Mouse (Mus musculus): ENCODE results near the gene Ankrd44. TPM values are rescaled to one million over a fixed set of nuclear protein-coding genes. Genes with fewer than 3 reads are reported as not detected.

Gene Ankrd44
- polyA plus RNA-seq, 1 experiment, result 18.6 TPM

DNA sequence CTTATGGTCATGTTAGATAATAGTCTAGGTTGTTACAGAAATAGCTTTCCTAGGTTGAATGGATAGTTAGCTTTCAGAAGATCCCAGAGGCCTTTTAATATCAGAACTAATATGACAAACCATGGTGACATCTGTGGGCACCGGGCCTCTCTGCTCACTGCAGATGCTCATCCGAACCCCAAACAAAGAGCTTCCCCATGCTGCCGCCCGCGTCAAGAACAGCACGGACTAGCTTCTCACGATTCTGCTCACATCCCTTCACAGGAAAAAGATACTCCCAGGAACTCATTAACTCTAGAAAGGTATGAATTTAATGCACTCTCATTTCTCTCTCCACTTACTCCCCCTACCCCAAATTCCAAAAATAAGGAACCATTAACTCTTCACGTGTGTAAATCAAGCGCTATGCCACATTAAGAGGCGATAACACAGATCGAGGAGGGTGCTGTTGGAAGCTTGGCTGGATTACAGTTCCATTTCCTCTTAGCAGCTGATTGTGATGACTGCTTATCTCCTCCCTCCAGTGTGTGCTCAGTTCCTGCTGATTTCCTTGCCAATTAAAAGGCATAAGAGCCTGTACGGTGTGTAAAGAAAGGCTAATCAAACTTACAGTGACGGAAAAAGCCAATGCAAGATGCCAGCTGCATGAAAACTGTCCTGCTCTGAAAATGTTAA, 235.8 kb downstream of the Ankrd44 start:
- no peaks in the 10 kb centered on the region; the same call in 1 of the 2 replicates for H3K4me1 ChIP-seq (ENCODE audit: control insufficient read depth, insufficient read depth, low read length)
- 28% methylated on average over 13 of the region's 13 CpGs for WGBS
- no peak overlapping the region for H3K27ac ChIP-seq (ENCODE audit: insufficient read depth, low read length)
- no peak for DNase-seq
- TF ChIP-seq CTCF (IDR thresholded peaks at IDR 0.05; ENCODE audit: borderline replicate concordance, insufficient read depth, low read depth, low read length), result no peak
- TF ChIP-seq POLR2A (IDR thresholded peaks at IDR 0.05; ENCODE audit: borderline replicate concordance, insufficient read depth, low read length), result no peak
- H3K27me3 ChIP-seq (ENCODE audit: control insufficient read depth, insufficient read depth, low read length), result no peaks in the 10 kb centered on the region
- peak overlapping the region; percentile 15 for H3K4me3 ChIP-seq (replicated peaks; ENCODE audit: insufficient read depth, low read depth, low read length)

DNA sequence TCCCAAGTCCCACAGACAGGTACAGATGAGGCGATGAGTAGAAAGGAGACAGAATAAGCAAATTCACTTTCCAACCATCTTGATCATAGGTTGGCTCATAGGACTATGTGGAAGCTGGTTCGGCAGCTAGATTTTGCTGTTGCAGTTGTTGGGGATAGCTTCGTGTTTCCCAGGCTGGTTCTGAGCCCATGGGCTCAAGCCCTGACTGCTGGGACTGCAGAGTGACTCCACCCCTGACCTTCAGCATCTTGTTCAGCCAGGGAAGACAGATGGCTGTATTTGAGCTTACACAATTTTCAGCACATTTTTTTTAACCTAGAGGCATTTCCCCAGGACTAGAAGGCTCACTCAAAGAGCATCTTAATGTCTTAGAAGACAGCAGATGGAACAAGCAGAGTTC, 237.7 kb downstream of the Ankrd44 start:
- TF ChIP-seq POLR2A (IDR thresholded peaks at IDR 0.05; ENCODE audit: borderline replicate concordance, insufficient read depth, low read length), result no peak
- TF ChIP-seq CTCF (IDR thresholded peaks at IDR 0.05; ENCODE audit: borderline replicate concordance, insufficient read depth, low read depth, low read length), result no peak
- H3K27ac ChIP-seq (ENCODE audit: insufficient read depth, low read length), result no peak overlapping the region
- H3K27me3 ChIP-seq (ENCODE audit: control insufficient read depth, insufficient read depth, low read length), result no peaks in the 10 kb centered on the region
- no peak overlapping the region for H3K4me3 ChIP-seq (replicated peaks; ENCODE audit: insufficient read depth, low read depth, low read length)
- H3K4me1 ChIP-seq (ENCODE audit: control insufficient read depth, insufficient read depth, low read length), result no peaks in the 10 kb centered on the region; the same call in 1 of the 2 replicates
- no peak for DNase-seq
- 70% methylated on average over 3 of the region's 3 CpGs for WGBS

DNA sequence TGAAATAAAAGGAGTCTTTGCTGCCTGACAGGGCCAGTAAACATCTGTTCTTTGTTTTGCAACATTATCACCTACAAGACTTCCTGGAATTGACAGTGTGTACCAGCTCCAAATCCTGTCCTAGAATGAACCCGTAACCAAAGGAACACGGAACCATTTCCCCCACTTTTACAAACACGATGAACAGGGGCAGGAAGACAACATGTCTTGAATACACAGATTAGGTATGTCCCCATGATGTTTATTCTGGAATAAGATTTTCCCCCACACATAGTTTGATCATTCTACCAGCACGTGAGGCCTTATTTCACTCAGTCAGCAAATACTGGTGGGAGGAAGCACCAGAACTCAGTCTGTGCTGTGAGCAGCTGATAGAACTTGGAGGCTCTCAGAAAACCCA, 241.9 kb downstream of the Ankrd44 start:
- H3K27ac ChIP-seq (ENCODE audit: insufficient read depth, low read length), result no peak overlapping the region
- WGBS, result 94% methylated on average over 4 of the region's 4 CpGs
- no peaks in the 10 kb centered on the region for H3K4me1 ChIP-seq (ENCODE audit: control insufficient read depth, insufficient read depth, low read length)
- H3K4me3 ChIP-seq (replicated peaks; ENCODE audit: insufficient read depth, low read depth, low read length), result no peak overlapping the region
- no peaks in the 10 kb centered on the region for H3K27me3 ChIP-seq (ENCODE audit: control insufficient read depth, insufficient read depth, low read length)
- no peak for TF ChIP-seq POLR2A (IDR thresholded peaks at IDR 0.05; ENCODE audit: borderline replicate concordance, insufficient read depth, low read length)
- no peak for TF ChIP-seq CTCF (IDR thresholded peaks at IDR 0.05; ENCODE audit: borderline replicate concordance, insufficient read depth, low read depth, low read length)
- DNase-seq, result no peak

DNA sequence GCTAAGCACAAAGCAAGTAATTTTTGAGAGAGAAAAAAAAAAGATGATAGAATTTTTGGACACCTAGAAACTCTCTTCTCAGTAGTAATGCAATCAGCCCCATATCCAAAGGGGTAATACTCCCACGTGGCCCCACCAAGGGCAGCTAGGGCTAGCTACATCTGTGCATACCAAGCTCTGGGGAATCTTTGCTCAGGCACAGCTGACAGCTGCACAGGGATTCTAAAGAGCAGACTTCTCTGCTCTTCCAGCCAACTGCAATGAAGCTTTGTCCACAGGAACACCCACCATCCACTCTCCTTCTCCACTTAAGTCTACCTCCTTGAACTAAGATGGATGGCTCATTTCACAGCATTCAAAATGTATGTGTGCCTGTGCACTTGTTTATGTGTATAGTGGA, 246.6 kb downstream of the Ankrd44 start:
- Histone ChIP-seq H3K4me3 (replicated peaks; ENCODE audit: insufficient read depth, low read depth, low read length) (no peak overlapping the region), H3K4me1 (ENCODE audit: control insufficient read depth, insufficient read depth, low read length) (no peaks in the 10 kb centered on the region), H3K27me3 (ENCODE audit: control insufficient read depth, insufficient read depth, low read length) (no peaks in the 10 kb centered on the region), H3K27ac (ENCODE audit: insufficient read depth, low read length) (no peak overlapping the region)
- no peak for TF ChIP-seq CTCF (IDR thresholded peaks at IDR 0.05; ENCODE audit: borderline replicate concordance, insufficient read depth, low read depth, low read length)
- no peak for TF ChIP-seq POLR2A (IDR thresholded peaks at IDR 0.05; ENCODE audit: borderline replicate concordance, insufficient read depth, low read length)
- WGBS, result 86% methylated on average over 1 of the region's 1 CpGs
- no peak for DNase-seq

DNA sequence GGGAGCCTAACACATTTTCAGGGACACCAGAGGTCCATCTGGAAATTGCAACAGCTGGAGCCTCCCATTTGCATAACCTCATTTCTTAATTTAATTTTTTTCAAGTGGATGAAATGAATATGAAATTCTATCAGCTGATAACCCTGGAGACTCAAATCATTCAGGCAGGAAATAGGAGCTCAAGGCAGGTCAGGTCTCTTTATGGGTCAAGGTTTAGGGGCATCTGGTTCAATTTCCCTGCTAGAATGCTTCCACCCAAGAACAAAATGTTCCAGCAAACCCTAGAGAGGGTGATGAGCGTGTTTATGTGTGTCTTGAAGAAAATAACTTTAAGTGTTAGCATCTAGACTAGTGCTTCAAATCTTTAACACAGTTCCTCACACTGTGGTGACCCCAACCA, 248.2 kb downstream of the Ankrd44 start:
- no peak overlapping the region for H3K4me3 ChIP-seq (replicated peaks; ENCODE audit: insufficient read depth, low read depth, low read length)

DNA sequence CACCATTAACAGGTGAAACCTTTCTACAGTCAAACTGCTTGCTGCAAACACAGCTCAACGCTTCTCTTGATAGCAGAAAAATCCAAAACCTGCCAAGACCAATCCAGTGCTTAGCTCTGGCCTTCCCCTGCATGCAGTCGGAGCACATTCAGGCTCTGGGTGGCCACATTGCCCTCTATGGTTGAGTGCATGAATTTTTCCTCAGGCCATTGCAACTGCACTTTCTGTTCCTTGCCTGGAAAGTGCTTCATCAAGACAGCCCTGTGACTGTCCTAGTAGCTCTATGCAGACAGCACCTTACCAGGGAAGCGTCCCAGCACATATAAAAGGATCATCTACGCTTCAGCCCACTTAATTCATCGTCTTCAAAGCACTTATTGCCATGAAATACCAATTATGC, 250.7 kb downstream of the Ankrd44 start:
- TF ChIP-seq CTCF (IDR thresholded peaks at IDR 0.05; ENCODE audit: borderline replicate concordance, insufficient read depth, low read depth, low read length) (no peak), POLR2A (IDR thresholded peaks at IDR 0.05; ENCODE audit: borderline replicate concordance, insufficient read depth, low read length) (no peak)
- 60% methylated on average over 5 of the region's 5 CpGs for whole genome bisulfite sequencing
- H3K27me3 ChIP-seq (ENCODE audit: control insufficient read depth, insufficient read depth, low read length), result no peaks in the 10 kb centered on the region
- H3K4me3 ChIP-seq (replicated peaks; ENCODE audit: insufficient read depth, low read depth, low read length), result no peak overlapping the region
- H3K27ac ChIP-seq (ENCODE audit: insufficient read depth, low read length), result no peak overlapping the region
- DNase-seq, result no peak
- H3K4me1 ChIP-seq (ENCODE audit: control insufficient read depth, insufficient read depth, low read length), result no peaks in the 10 kb centered on the region

More for the DNA sequence above, 248.2 kb downstream of the Ankrd44 start:
- H3K4me1 ChIP-seq (ENCODE audit: control insufficient read depth, insufficient read depth, low read length), result no peaks in the 10 kb centered on the region
- H3K27ac ChIP-seq (ENCODE audit: insufficient read depth, low read length), result no peak overlapping the region
- no peaks in the 10 kb centered on the region for H3K27me3 ChIP-seq (ENCODE audit: control insufficient read depth, insufficient read depth, low read length)
- no peak for DNase-seq
- TF ChIP-seq POLR2A (IDR thresholded peaks at IDR 0.05; ENCODE audit: borderline replicate concordance, insufficient read depth, low read length) (no peak), CTCF (IDR thresholded peaks at IDR 0.05; ENCODE audit: borderline replicate concordance, insufficient read depth, low read depth, low read length) (no peak)
- 89% methylated on average over 1 of the region's 1 CpGs for WGBS

DNA sequence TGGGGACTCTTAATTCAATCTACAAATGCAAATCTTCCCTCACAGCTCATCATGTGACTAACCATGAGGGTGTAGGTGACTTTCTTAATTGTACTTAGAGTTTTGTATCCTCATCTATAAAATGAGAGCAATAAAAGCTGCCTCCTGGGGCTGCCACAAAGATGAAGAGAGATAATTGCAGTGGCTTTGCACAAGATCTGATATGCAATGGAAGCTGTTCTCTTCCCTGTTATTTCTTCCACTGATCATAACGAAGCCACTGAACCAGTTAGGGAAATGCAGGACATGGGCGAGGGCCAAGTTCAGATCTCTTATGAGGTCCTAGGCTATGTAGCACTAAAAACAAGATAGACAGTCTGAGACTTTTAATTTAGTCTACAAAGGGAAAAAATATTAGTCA, 258.2 kb downstream of the Ankrd44 start:
- Histone ChIP-seq H3K4me1 (ENCODE audit: control insufficient read depth, insufficient read depth, low read length) (no peaks in the 10 kb centered on the region), H3K4me3 (replicated peaks; ENCODE audit: insufficient read depth, low read depth, low read length) (no peak overlapping the region), H3K27ac (ENCODE audit: insufficient read depth, low read length) (no peak overlapping the region), H3K27me3 (ENCODE audit: control insufficient read depth, insufficient read depth, low read length) (no peaks in the 10 kb centered on the region)
- DNase-seq, result no peak
- TF ChIP-seq POLR2A (IDR thresholded peaks at IDR 0.05; ENCODE audit: borderline replicate concordance, insufficient read depth, low read length) (no peak), CTCF (IDR thresholded peaks at IDR 0.05; ENCODE audit: borderline replicate concordance, insufficient read depth, low read depth, low read length) (no peak)
- 70% methylated on average over 2 of the region's 2 CpGs for WGBS

DNA sequence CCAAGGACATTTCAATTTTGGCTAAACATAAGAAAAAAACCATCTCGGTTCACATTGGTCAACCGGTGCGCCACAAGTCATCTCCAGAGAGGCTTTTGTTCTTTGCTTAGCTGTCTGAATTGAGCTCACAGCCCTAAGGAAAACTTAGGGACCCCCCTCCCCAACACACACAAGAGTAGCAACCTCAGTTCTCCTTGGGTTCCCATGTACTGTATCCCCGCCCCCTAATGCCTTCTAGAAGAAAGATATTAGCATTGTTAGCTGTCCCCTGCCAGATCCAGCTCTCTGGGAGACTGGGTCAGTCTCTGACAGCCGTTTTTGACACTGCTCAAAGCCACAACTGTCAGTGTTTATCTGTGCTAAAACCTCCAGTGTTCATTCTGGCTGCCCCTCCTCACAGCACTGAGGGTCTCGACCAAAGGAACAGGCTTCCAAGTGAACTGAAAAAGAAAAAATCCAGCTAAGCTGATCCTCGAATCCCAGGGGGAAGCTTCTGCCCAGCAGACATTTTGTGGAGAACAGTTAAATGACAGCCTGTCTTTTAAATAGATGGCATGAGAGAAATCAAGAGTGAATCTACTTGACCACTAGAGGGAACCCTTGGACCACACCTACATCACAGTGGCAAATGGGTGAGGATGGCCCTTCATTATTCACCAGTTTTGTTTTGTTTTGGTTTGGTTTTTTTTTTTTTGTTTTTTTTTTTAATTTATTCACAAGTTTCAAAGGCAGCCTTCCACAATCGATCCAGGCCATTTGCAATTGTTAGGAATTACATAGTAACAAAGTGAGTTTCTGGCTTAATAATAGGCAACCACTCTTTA, 260.4 kb downstream of the Ankrd44 start:
- Histone ChIP-seq H3K4me1 (ENCODE audit: control insufficient read depth, insufficient read depth, low read length) (no peaks in the 10 kb centered on the region), H3K27me3 (ENCODE audit: control insufficient read depth, insufficient read depth, low read length) (no peaks in the 10 kb centered on the region), H3K27ac (ENCODE audit: insufficient read depth, low read length) (no peak overlapping the region), H3K4me3 (replicated peaks; ENCODE audit: insufficient read depth, low read depth, low read length) (no peak overlapping the region)
- peak in 1 of 2 experiments; percentile 53 for DNase-seq
- TF ChIP-seq CTCF (IDR thresholded peaks at IDR 0.05; ENCODE audit: borderline replicate concordance, insufficient read depth, low read depth, low read length) (peak; percentile 65; the same call in 1 of the 2 replicates), POLR2A (IDR thresholded peaks at IDR 0.05; ENCODE audit: borderline replicate concordance, insufficient read depth, low read length) (no peak)
- WGBS, result 49% methylated on average over 8 of the region's 8 CpGs
